Mouse (Mus musculus): ENCODE results near the gene Unc5b.

DNA sequence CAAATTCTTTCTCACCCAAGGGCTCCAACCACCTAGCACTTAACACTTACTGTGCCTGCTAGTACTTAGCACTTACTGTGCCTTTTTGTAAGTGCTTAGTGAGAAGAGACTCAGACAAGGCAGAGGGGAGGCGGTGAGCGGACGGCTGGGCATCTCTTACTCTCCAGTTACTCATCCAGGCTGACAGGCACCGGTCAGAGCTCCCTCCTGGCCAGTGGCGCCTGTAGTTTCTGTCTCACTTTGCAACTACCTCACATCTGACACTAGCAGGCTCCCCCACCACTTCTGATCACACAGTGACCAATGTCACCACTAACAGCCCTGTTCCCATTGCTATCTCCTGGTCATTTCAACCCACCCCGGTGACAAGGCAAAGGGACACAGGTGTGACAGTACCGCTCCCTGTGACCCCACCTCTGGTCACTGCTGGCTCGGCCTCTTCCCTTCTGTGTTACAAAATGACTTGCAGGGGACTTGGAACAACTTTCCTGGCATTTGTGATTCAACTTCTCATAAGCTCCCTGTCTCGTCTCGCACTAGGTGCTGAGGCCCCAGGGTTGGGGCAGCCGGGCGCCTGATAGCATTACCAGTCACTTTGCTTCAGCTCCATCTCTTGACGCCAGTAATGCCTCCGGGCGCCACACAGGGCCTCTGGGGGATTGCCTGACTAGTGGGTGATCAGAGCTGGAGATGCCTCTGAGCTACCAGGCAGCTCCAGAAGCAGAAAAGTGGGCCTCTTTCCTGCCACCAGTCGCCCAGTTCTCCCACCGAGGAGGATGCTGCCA is 8.5 kb downstream of the Unc5b start:
- TF ChIP-seq POLR2A (IDR thresholded peaks at IDR 0.05; ENCODE audit: control insufficient read depth, low read depth, low read length) (no peak), CTCF (IDR thresholded peaks at IDR 0.05; ENCODE audit: control insufficient read depth, insufficient read depth, insufficient replicate concordance, low read depth, low read length) (no peak)
